Mouse (Mus musculus) WW6 (cell line): ENCODE data around the gene Arhgap15.

ENCODE experiments used
- DNase-seq: peaks from one replicate; pipeline ENCODE4 v3.0.0-alpha.2; 2013; ENCODE audit warnings: low read depth, low spot score

Gene Arhgap15

GRCm38 (mm10) chr2:44165789-44166188 lies 417.2 kb downstream of the Arhgap15 start:
- DNase-seq, result no peak

- DNase-seq, result no peak
Observed at GRCm38 (mm10) chr2:44166716-44167115, 418.1 kb downstream of the Arhgap15 start.

GRCm38 (mm10) chr2:44184476-44184875 lies 435.9 kb downstream of the Arhgap15 start:
- DNase-seq, result no peak

GRCm38 (mm10) chr2:44190749-44191148 lies 442.1 kb downstream of the Arhgap15 start:
- no peak for DNase-seq

- DNase-seq, result no peak
Observed at GRCm38 (mm10) chr2:44192058-44192457, 443.4 kb downstream of the Arhgap15 start.

GRCm38 (mm10) chr2:44215506-44215905 lies 466.9 kb downstream of the Arhgap15 start:
- DNase-seq, result no peak

- DNase-seq, result no peak
Observed at GRCm38 (mm10) chr2:44217811-44218210, 469.2 kb downstream of the Arhgap15 start.

GRCm38 (mm10) chr2:44218317-44218716 lies 469.7 kb downstream of the Arhgap15 start:
- no peak for DNase-seq

- no peak for DNase-seq
Observed at GRCm38 (mm10) chr2:44221686-44222085, 473.1 kb downstream of the Arhgap15 start.

- peak; percentile 13 for DNase-seq
Observed at GRCm38 (mm10) chr2:44222176-44222753, 473.6 kb downstream of the Arhgap15 start.

- DNase-seq, result no peak
Observed at GRCm38 (mm10) chr2:44234856-44235255, 486.2 kb downstream of the Arhgap15 start.

GRCm38 (mm10) chr2:44241657-44242454 lies 493.2 kb downstream of the Arhgap15 start:
- no peak for DNase-seq

GRCm38 (mm10) chr2:44242628-44243255 lies 494.1 kb downstream of the Arhgap15 start:
- DNase-seq, result no peak

GRCm38 (mm10) chr2:44255343-44255742 lies 506.7 kb downstream of the Arhgap15 start:
- no peak for DNase-seq

GRCm38 (mm10) chr2:44257946-44258345 lies 509.3 kb downstream of the Arhgap15 start:
- no peak for DNase-seq

GRCm38 (mm10) chr2:44271455-44272346 lies 523.1 kb downstream of the Arhgap15 start:
- DNase-seq, result no peak

- no peak for DNase-seq
Observed at GRCm38 (mm10) chr2:44272606-44273005, 524.0 kb downstream of the Arhgap15 start.

GRCm38 (mm10) chr2:44274425-44274824 lies 525.8 kb downstream of the Arhgap15 start:
- DNase-seq, result no peak

- no peak for DNase-seq
Observed at GRCm38 (mm10) chr2:44286181-44286719, 537.6 kb downstream of the Arhgap15 start.

- no peak for DNase-seq
Observed at GRCm38 (mm10) chr2:44299156-44299555, 550.5 kb downstream of the Arhgap15 start.

GRCm38 (mm10) chr2:44299909-44300308 lies 551.3 kb downstream of the Arhgap15 start:
- no peak for DNase-seq
